Mouse (Mus musculus) liver, embryonic 12.5 days (tissue): ENCODE data around the gene Arid1b. TPM values are rescaled to one million over a fixed set of nuclear protein-coding genes. Genes with fewer than 3 reads are reported as not detected.

Experiments
- ATAC-seq: fragments of 200-750 bp; cut with Nextera tagmentation; 2 replicates; pipeline ENCODE4 v1.8.0; 2017; ENCODE audit warnings: moderate number of reproducible peaks, mild to moderate bottlenecking, moderate library complexity
- H3K27ac ChIP-seq: fragments of 300-500 bp; sonication (generic); 2 replicates; pipeline ENCODE4 v1.5.1; 2016; ENCODE audit warnings: mild to moderate bottlenecking
- H3K27me3 ChIP-seq: fragments of 300-500 bp; sonication (generic); replicated peaks from 2 replicates; pipeline ENCODE4 v1.6.1; 2016; ENCODE audit warnings: mild to moderate bottlenecking, moderate library complexity
- H3K36me3 ChIP-seq: fragments of 300-500 bp; sonication (generic); 2 replicates; pipeline ENCODE4 v1.6.1; 2016; ENCODE audit warnings: mild to moderate bottlenecking, moderate library complexity
- H3K4me1 ChIP-seq: fragments of 300-500 bp; sonication (generic); 2 replicates; pipeline ENCODE4 v1.6.1; 2016
- H3K4me2 ChIP-seq: fragments of 300-500 bp; sonication (generic); 2 replicates; pipeline ENCODE4 v1.6.1; 2016; ENCODE audit warnings: mild to moderate bottlenecking, moderate library complexity
- H3K4me3 ChIP-seq: fragments of 300-500 bp; sonication (generic); 2 replicates; pipeline ENCODE4 v1.5.1; 2016; ENCODE audit warnings: mild to moderate bottlenecking, moderate library complexity
- H3K9ac ChIP-seq: fragments of 300-500 bp; sonication (generic); 2 replicates; pipeline ENCODE4 v1.6.1; 2016; ENCODE audit warnings: mild to moderate bottlenecking, moderate library complexity
- H3K9me3 ChIP-seq: fragments of 300-500 bp; sonication (generic); replicated peaks from 2 replicates; pipeline ENCODE4 v1.6.1; 2016; ENCODE audit warnings: mild to moderate bottlenecking, moderate library complexity
- WGBS: fragments of 180-500 bp; shearing (Covaris S2); methylation state at CpG from one replicate; pipeline ENCODE4 v1.1.7; 2016; ENCODE audit not compliant: insufficient replicate concordance; 5-methylcytosine and 5-hydroxymethylcytosine counted together
- polyA plus RNA-seq: library from polyadenylated mRNA; unstranded; fragments of >200 nt; fragmentation: Nextera tagmentation; extraction: Ambion mirVana; gene quantifications from 2 replicates; pipeline ENCODE4 v1.2.1, GENCODE M21; 2016

Gene Arid1b
- polyA plus RNA-seq, 1 experiment from 2014 or later = 5.5 TPM

GRCm38 (mm10) chr17:5273118-5273517 lies 279.0 kb downstream of the Arid1b start:
- WGBS = 78% methylated on average over 3 of the region's 3 CpGs
- no peak for ATAC-seq
- H3K36me3 ChIP-seq = no peaks in the 10 kb centered on the region
- no peaks in the 10 kb centered on the region for H3K9me3 ChIP-seq
- H3K27ac ChIP-seq = no peak overlapping the region
- H3K27me3 ChIP-seq = no peaks in the 10 kb centered on the region
- H3K4me2 ChIP-seq = no peak overlapping the region
- no peak overlapping the region for H3K4me3 ChIP-seq
- 0 out of 2 replicates have a peak, but pooled peaks cover 5% of the 10 kb centered on the region for H3K4me1 ChIP-seq
- H3K9ac ChIP-seq = no peak overlapping the region

- H3K9me3 ChIP-seq = no peaks in the 10 kb centered on the region
- no peak for ATAC-seq
- H3K27ac ChIP-seq = no peak overlapping the region
- H3K4me2 ChIP-seq = no peak overlapping the region
- H3K4me3 ChIP-seq = no peak overlapping the region
- no peaks in the 10 kb centered on the region for H3K27me3 ChIP-seq
- 0 out of 2 replicates have a peak, but pooled peaks cover 5% of the 10 kb centered on the region for H3K4me1 ChIP-seq
- WGBS = 91% methylated on average over 3 of the region's 3 CpGs
- no peaks in the 10 kb centered on the region for H3K36me3 ChIP-seq
- no peak overlapping the region for H3K9ac ChIP-seq
Measured at GRCm38 (mm10) chr17:5273685-5274084, 279.6 kb downstream of the Arid1b start.

GRCm38 (mm10) chr17:5274429-5274828 lies 280.3 kb downstream of the Arid1b start:
- ATAC-seq = no peak
- no peak overlapping the region for H3K27ac ChIP-seq
- no peak overlapping the region for H3K4me3 ChIP-seq
- 0 out of 2 replicates have a peak, but pooled peaks cover 5% of the 10 kb centered on the region for H3K4me1 ChIP-seq
- no peaks in the 10 kb centered on the region for H3K36me3 ChIP-seq
- H3K4me2 ChIP-seq = no peak overlapping the region
- H3K27me3 ChIP-seq = no peaks in the 10 kb centered on the region
- 84% methylated on average over 3 of the region's 3 CpGs for WGBS
- H3K9ac ChIP-seq = no peak overlapping the region
- H3K9me3 ChIP-seq = no peaks in the 10 kb centered on the region

GRCm38 (mm10) chr17:5275749-5276148 lies 281.6 kb downstream of the Arid1b start:
- WGBS = 81% methylated on average over 6 of the region's 6 CpGs
- 0 out of 2 replicates have a peak, but pooled peaks cover 3% of the 10 kb centered on the region for H3K36me3 ChIP-seq
- H3K9ac ChIP-seq = no peak overlapping the region
- no peak for ATAC-seq
- H3K4me1 ChIP-seq = 0 out of 2 replicates have a peak, but pooled peaks cover 5% of the 10 kb centered on the region
- no peaks in the 10 kb centered on the region for H3K9me3 ChIP-seq
- H3K4me3 ChIP-seq = no peak overlapping the region
- no peak overlapping the region for H3K4me2 ChIP-seq
- H3K27ac ChIP-seq = no peak overlapping the region
- no peaks in the 10 kb centered on the region for H3K27me3 ChIP-seq

- 0 out of 2 replicates have a peak, but pooled peaks cover 3% of the 10 kb centered on the region for H3K36me3 ChIP-seq
- H3K4me1 ChIP-seq = 0 out of 2 replicates have a peak, but pooled peaks cover 5% of the 10 kb centered on the region
- no peak for ATAC-seq
- no peaks in the 10 kb centered on the region for H3K9me3 ChIP-seq
- no peak overlapping the region for H3K27ac ChIP-seq
- H3K27me3 ChIP-seq = no peaks in the 10 kb centered on the region
- no peak overlapping the region for H3K4me2 ChIP-seq
- H3K9ac ChIP-seq = no peak overlapping the region
- H3K4me3 ChIP-seq = no peak overlapping the region
- WGBS = 81% methylated on average over 17 of the region's 17 CpGs
Measured at GRCm38 (mm10) chr17:5277137-5277871, 283.2 kb downstream of the Arid1b start.

GRCm38 (mm10) chr17:5280499-5281053 lies 286.4 kb downstream of the Arid1b start:
- no peak overlapping the region for H3K4me2 ChIP-seq
- WGBS = 82% methylated on average over 4 of the region's 4 CpGs
- H3K27ac ChIP-seq = no peak overlapping the region
- no peak overlapping the region for H3K9ac ChIP-seq
- 0 out of 2 replicates have a peak, but pooled peaks cover 5% of the 10 kb centered on the region for H3K4me1 ChIP-seq
- H3K27me3 ChIP-seq = no peaks in the 10 kb centered on the region
- ATAC-seq = no peak
- H3K9me3 ChIP-seq = no peaks in the 10 kb centered on the region
- H3K4me3 ChIP-seq = no peak overlapping the region
- H3K36me3 ChIP-seq = 0 out of 2 replicates have a peak, but pooled peaks cover 6% of the 10 kb centered on the region

- H3K4me1 ChIP-seq = no peaks in the 10 kb centered on the region
- no peak overlapping the region for H3K4me2 ChIP-seq
- H3K9me3 ChIP-seq = no peaks in the 10 kb centered on the region
- 86% methylated on average over 10 of the region's 10 CpGs for WGBS
- H3K4me3 ChIP-seq = no peak overlapping the region
- H3K9ac ChIP-seq = no peak overlapping the region
- peaks cover 8% of the 10 kb centered on the region; the same call in 1 of the 2 replicates for H3K36me3 ChIP-seq
- H3K27ac ChIP-seq = no peak overlapping the region
- no peak for ATAC-seq
- H3K27me3 ChIP-seq = no peaks in the 10 kb centered on the region
Measured at GRCm38 (mm10) chr17:5284783-5285182, 290.7 kb downstream of the Arid1b start.

GRCm38 (mm10) chr17:5285877-5286440 lies 291.8 kb downstream of the Arid1b start:
- no peak overlapping the region for H3K9ac ChIP-seq
- ATAC-seq = no peak
- WGBS = 72% methylated on average over 13 of the region's 13 CpGs
- H3K27me3 ChIP-seq = no peaks in the 10 kb centered on the region
- peaks cover 13% of the 10 kb centered on the region for H3K36me3 ChIP-seq
- no peak overlapping the region for H3K4me2 ChIP-seq
- no peaks in the 10 kb centered on the region for H3K4me1 ChIP-seq
- H3K4me3 ChIP-seq = no peak overlapping the region
- H3K27ac ChIP-seq = no peak overlapping the region
- H3K9me3 ChIP-seq = no peaks in the 10 kb centered on the region

- no peak overlapping the region for H3K9ac ChIP-seq
- no peaks in the 10 kb centered on the region for H3K27me3 ChIP-seq
- ATAC-seq = no peak
- H3K9me3 ChIP-seq = no peaks in the 10 kb centered on the region
- no peak overlapping the region for H3K4me3 ChIP-seq
- H3K4me1 ChIP-seq = no peaks in the 10 kb centered on the region
- H3K27ac ChIP-seq = no peak overlapping the region
- H3K36me3 ChIP-seq = peaks cover 20% of the 10 kb centered on the region
- no peak overlapping the region for H3K4me2 ChIP-seq
- WGBS = 84% methylated on average over 15 of the region's 15 CpGs
Measured at GRCm38 (mm10) chr17:5286571-5287209, 292.6 kb downstream of the Arid1b start.

GRCm38 (mm10) chr17:5287210-5287591 lies 293.1 kb downstream of the Arid1b start:
- no peak overlapping the region for H3K27ac ChIP-seq
- H3K4me1 ChIP-seq = no peaks in the 10 kb centered on the region
- H3K4me2 ChIP-seq = no peak overlapping the region
- peaks cover 21% of the 10 kb centered on the region for H3K36me3 ChIP-seq
- 70% methylated on average over 4 of the region's 4 CpGs for WGBS
- H3K9ac ChIP-seq = no peak overlapping the region
- ATAC-seq = no peak
- H3K4me3 ChIP-seq = no peak overlapping the region
- no peaks in the 10 kb centered on the region for H3K27me3 ChIP-seq
- H3K9me3 ChIP-seq = no peaks in the 10 kb centered on the region

GRCm38 (mm10) chr17:5287641-5288040 lies 293.5 kb downstream of the Arid1b start:
- Histone ChIP-seq H3K4me3 (no peak overlapping the region), H3K27me3 (no peaks in the 10 kb centered on the region), H3K27ac (no peak overlapping the region), H3K36me3 (peaks cover 21% of the 10 kb centered on the region), H3K4me2 (no peak overlapping the region), H3K4me1 (no peaks in the 10 kb centered on the region), H3K9me3 (no peaks in the 10 kb centered on the region), H3K9ac (no peak overlapping the region)
- no peak for ATAC-seq
- 71% methylated on average over 9 of the region's 9 CpGs for WGBS
